Mouse (Mus musculus) adrenal gland, postnatal 10 days (tissue): ENCODE results near the gene Arhgap19. TPM values are rescaled to one million over a fixed set of nuclear protein-coding genes. Genes with fewer than 3 reads are reported as not detected.
A peak's percentile ranks its signal among the peaks of the same experiment; 100 is the strongest.

Experiments used
- DNase-seq: peaks from one replicate; pipeline ENCODE4 v3.0.0; 2021; ENCODE audit warnings: mixed read lengths
- total RNA-seq, 2 experiments: library from RNA; stranded (reverse); gene quantifications; 2 replicates each; pipeline ENCODE4 v1.2.3; 2021

Gene Arhgap19
- total RNA-seq, 2 experiments from 2014 or later, result 7.6 to 8.6 TPM

DNA sequence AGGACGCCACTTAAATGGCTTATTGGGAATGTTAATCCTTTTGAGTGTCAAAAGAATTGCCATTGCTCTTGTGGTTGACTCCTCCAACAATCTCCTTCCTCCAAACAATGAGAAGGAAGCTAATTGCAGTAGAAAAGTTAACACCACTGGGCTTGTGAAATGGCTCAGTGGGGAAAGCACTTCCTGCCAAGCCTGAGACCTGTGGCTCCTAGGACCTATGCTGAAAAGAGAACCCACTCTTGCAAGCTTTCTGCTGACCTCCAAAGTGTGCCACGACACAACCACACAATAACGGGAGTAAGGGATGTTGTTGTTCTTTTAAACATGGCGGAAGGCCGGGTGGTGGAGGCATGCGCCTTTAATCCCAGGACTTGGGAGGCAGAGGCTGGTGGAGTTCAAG, 4.3 kb downstream of the Arhgap19 start:
- DNase-seq, result no peak

DNA sequence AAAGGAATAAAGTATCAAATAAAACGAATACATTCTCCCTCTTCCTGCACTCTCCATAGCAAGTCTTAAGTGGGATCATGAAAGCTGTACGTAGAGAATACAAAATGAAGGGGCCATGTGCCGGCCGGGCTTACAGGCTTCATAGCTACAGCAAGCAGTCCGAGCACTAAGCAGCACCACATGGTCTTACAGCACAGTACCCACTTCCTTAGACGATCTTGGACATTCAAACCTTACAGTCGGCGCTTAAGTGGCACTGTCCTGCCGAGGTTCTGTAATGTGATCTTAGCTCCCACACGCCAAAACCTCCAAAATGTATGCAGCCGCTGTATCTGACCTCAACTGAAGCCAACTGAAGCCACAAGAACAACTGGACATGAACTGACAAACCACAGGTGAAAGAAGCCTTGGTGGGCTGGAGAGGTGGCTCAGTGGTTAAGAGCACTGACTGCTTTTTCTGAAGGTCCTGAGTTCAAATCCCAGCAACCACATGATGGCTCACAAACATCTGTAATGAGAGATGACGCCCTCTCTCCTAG, 5.0 kb downstream of the Arhgap19 start:
- no peak for DNase-seq

- peak; percentile 20 for DNase-seq
These were observed 5.6 kb downstream of the Arhgap19 start for GRCm38 (mm10) chr19:41796148-41796760.

DNA sequence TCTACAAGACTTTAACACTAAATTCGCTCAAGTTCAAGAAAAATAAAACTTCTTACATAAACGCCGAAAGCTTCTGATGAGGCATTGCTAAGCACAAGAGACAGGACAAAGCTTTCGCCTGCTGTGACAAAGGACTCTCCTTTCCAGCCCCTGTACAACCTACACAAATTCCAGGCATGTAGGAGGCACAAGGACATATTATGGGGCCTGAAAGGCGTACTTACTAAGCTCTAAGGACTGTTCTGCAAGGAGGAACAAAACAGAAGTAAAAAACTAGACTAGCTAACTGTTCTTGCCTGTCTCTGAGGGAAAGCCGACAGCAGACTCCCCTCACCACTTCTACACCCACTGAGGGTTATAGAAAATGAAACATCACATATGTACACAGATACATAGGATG, 6.9 kb downstream of the Arhgap19 start:
- no peak for DNase-seq

DNA sequence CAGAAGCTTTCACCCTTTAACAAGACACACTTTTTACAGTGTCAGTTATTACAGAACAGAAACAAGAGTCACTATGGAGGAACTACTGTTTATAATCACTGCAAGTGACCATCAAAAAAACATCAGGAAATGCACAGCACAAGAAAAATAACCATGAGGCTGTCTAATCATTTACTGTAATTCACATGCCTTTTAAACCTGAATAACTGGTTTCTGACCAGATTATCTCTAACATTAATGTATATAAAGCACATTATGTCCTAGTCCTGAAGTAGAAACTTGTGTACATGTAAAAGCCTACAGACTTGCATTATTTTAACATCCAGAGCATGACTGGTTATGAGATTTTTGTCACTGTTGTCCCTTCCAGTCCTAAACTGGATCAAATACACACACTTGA, 7.8 kb downstream of the Arhgap19 start:
- DNase-seq, result no peak

- no peak for DNase-seq
These were observed 8.8 kb downstream of the Arhgap19 start for GRCm38 (mm10) chr19:41792934-41793486.

- DNase-seq, result no peak
These were observed 10.5 kb downstream of the Arhgap19 start for GRCm38 (mm10) chr19:41791384-41791783.

DNA sequence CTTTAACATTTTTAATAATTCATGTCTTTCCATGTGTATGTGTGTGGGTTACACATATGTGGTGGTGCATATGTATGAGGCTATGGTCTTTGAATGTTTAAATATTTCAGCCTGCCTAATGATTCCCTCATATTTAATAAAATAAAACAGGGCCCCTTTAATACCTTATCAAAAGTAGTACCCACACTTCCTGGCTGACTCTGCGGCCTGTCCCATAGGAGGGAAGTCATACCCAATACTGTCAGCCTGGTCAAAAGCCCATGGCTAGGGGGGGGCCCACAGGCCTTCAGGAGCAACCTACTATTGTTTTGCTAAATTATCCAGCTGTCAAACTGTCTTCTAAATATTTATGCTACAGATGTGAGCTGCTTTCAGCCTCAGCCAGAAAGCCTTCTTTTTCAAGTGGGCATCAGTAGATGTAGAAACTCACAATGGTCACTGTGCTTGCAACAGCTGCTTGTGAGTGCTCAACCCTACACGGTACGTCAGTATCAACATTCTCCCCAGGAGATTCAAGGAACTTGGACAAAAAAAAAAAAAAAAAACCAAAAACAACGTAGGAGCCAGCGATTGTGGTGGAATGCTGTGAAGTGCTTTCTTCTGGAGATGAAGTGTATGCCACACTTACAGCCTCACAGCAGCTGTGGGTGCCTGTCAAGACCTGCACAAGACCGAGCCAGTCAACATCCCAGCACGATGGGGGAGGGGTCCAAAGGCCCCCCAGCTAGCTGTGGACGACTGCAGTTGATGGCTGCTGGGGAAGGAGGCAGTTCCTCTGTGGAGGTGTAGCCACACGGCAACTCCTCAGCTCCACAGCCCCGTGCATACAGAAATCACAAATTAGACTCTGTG, 12.5 kb downstream of the Arhgap19 start:
- no peak for DNase-seq

DNA sequence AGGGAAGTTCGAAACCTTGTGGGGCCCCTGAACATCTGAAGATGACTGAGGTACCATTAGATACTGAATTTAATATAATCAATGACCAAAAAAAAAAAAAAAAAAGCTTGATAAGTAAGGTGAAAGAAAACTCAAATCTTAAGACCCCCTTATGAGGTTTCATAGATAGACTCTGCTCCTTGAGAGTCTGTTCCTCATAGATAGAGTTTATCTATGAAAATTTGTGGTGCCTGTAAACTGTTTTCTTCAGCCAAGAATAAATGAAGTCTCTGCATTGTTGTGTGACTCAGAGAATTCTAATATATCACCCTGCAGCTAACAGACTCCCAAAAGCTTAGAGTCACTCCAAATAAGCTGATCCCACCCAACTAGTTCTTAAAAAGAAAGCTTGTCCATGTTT, 15.0 kb downstream of the Arhgap19 start:
- no peak for DNase-seq

- peak; percentile 46 for DNase-seq
These were observed 24.3 kb downstream of the Arhgap19 start for GRCm38 (mm10) chr19:41777514-41777913.

GRCm38 (mm10) chr19:41768711-41769110, 33.1 kb downstream of the Arhgap19 start:
- no peak for DNase-seq

DNA sequence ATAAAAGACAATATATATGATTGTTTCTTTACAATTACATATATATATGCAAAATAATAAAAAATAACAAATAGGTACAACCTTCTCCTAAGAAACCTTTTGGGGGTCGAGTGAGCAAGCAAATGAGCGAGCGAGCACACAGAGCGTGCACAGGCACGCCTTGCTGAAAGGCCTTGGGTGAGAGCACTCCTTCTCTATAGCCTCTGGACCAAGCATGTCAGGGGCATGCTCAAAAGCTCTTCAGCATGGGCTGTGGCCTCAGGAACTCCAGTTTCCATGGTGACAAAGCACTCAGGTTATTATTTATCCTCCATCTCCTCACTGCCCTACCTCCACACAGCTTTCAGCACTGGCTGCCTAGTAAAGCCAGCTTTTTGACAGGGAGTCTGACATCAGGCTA, 35.2 kb downstream of the Arhgap19 start:
- DNase-seq, result no peak

GRCm38 (mm10) chr19:41763870-41764660, 37.8 kb downstream of the Arhgap19 start:
- DNase-seq, result peak; percentile 92

- peak; percentile 41 for DNase-seq
These were observed 40.3 kb downstream of the Arhgap19 start for GRCm38 (mm10) chr19:41761529-41761928.

- DNase-seq, result peak; percentile 18
These were observed 42.1 kb downstream of the Arhgap19 start for GRCm38 (mm10) chr19:41759765-41760164.

DNA sequence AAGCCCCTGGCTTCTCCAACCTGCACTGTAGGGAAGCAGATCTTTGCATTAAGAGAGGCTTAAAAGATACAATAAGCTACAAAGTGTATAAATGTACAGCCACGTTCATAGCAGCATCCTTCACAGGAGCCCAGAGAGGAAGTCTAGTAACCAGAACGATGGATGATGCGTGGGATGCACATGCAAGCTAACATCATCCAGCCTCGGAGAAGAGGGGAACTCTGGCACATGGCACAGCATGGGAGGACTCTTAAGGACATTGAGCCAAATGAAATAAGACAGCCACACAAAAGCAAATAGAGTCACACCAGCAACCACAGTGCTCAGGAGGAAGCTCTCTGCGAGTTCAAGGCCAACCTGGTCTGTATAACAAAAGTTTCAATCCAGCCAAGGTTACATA, 42.6 kb downstream of the Arhgap19 start:
- DNase-seq, result no peak

DNA sequence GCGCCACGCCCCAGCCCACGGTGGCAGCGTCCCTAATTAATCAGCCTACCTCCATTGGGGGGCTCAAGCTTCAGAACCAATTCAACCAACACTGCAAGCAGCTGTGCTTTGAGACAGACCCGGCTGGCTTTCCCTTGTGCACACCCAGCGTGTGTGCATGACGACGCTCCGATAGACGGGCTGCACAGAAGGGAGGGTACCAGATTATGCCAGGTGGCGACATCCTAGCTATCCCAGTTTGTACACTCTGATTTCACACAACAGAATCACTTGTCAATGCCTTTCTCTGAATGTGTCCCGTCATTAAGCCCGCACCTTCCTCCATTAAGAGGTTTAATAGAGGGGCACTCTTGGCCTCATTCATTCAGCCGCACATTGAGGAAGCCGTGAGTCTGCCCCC, 47.1 kb downstream of the Arhgap19 start:
- DNase-seq, result no peak

GRCm38 (mm10) chr19:41751906-41752305, 49.9 kb downstream of the Arhgap19 start:
- DNase-seq, result no peak

GRCm38 (mm10) chr19:41747436-41747835, 54.4 kb downstream of the Arhgap19 start:
- peak; percentile 20 for DNase-seq

GRCm38 (mm10) chr19:41745941-41746557, 55.8 kb downstream of the Arhgap19 start:
- peak; percentile 51 for DNase-seq

GRCm38 (mm10) chr19:41743396-41743795, 58.5 kb downstream of the Arhgap19 start, which contains the start of gene Slit1:
Gene Slit1, minus strand, starts transcription at chr19:41743665.
- no peak for DNase-seq

DNA sequence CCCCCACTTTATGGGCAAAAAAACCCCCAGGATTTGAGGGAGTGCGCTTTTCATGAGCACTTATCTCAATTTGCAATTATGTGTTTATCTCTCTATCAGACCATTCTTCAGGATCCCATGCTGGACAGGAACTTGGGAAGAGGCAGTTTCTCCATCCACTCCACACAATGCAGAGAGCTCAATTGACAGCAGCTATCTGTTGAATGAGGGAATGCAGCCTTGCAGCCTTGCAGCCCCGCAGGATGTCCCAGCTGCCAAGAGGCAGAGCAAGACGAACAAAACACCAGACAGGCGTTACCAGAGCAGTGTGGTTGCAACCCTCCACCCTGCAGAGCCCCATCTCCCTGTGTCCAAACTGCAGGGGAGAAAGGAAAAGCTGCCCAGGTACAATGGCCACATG, 63.0 kb downstream of the Arhgap19 start:
- DNase-seq, result no peak
